Mouse (Mus musculus) spleen, embryonic (tissue): Measurements from ENCODE around the gene Coq7.

Experiments
- CTCF ChIA-PET: fragments of 350-600 bp; sonication (Branson Sonifier 250); formaldehyde crosslinking; loops from one replicate; lab custom pipeline; 2022; lab: Charles Lee

Coq7 gene

DNA sequence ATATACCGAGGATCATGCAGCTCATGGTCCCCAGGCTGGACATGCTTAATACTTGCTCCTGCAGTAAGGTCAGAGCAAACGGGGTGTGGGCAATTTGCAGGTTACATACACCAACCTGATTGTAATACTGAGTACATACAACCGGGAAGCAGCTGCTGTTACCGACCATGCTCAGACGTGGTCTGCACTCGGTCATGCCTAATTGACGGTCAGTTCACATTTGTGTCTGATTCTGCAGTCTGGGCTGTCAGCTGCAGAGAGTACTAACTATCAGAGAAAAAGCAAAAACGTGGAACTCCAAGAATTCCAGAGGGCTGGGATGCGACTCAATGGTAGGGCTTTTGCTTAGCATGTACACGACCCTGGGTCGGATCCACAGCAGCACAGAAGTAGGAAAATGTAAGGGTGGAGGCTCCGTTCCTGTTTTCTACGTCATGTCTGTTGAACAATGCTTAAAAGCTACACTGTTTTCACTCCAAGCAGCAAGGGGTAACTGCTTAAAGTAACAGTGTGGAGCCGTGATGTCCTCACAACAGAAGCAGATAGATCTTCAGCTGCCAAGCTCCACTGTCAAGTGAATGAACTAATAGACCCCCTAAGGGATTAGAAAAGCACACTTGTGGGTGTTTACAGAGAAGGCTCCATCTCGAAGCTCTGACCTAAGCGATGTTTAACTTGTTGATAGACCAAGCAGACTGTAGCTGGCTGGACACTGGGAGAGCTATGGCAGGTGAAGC, 71.6 kb downstream of the Coq7 start:
- CTCF ChIA-PET, result no interaction called here
